Mouse (Mus musculus): ENCODE results near the gene Dmrt1.

DNA sequence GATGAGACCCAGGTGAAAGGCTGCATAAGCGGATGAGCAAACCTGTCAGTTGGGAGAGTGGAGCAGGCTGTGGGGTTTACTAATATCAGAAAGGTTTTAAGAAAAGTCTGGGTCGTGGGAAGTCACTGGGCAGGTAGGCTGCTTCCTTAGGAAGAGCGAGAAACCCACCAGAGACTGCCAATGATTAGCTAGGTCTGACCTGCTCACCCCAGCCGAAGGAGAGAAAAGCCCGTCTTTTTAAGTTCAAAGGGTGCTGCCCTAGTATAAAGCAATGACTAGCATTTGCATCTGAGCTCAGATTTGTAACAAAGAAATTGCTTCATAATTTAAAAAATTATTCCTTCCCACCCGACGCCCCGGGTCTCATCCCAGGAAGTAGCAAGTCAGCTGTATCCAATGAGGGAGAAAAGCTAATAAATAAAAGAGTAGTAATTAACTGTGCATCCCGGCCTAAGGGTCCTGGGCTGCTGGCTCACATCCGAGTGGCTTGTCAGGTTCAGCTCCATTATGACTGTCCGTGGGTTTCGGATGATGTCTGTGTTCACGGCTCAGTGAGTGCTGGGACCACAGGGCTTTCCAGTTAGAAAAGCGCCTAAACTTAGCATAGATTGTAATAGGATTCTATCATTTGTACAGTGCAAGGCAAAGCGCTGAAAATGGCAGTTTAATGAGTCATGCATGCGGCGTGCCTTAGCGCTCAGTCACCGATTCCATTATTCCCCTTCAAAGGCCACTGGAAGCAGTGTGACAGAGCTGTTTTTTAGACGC, 43.7 kb upstream of the Dmrt1 start:
- TF ChIP-seq CTCF (conservative IDR thresholded peaks at IDR 0.05; ENCODE audit: low read length) (no peak), POU5F1 (IDR thresholded peaks at IDR 0.05; ENCODE audit: borderline replicate concordance, low read length) (no peak), NANOG (IDR thresholded peaks at IDR 0.05; ENCODE audit: borderline replicate concordance, low read length) (no peak)
